Mouse (Mus musculus): Measurements from ENCODE around the gene Gm20696.

GRCm38 (mm10) chr6:99523679-99524370, 142.8 kb downstream of the Gm20696 start:
- TF ChIP-seq HCFC1 (IDR thresholded peaks at IDR 0.05; ENCODE audit: borderline replicate concordance, insufficient read depth, low read length) (no peak), ZC3H11A (IDR thresholded peaks at IDR 0.05; ENCODE audit: borderline replicate concordance, low read depth, low read length) (no peak)
